Mouse (Mus musculus): Measurements from ENCODE around the gene Dynll2. TPM values are rescaled to one million over a fixed set of nuclear protein-coding genes. Genes with fewer than 3 reads are reported as not detected.

Dynll2 gene
- 46.3 and 59.8 TPM in 2 replicates for polyA plus RNA-seq (2016; fragmentation: Nextera tagmentation; extraction: Ambion mirVana)

- Histone ChIP-seq H3K4me1 (peaks cover 31% of the 10 kb centered on the region), H3K36me3 (peaks cover 18% of the 10 kb centered on the region), H3K27ac (peak within 1 kb of the TSS; percentile 92), H3K4me2 (replicated peaks) (peak within 1 kb of the TSS; percentile 78), H3K9ac (peak within 1 kb of the TSS; percentile 99), H3K27me3 (replicated peaks) (no peaks in the 10 kb centered on the region), H3K4me3 (peak within 1 kb of the TSS; percentile 100), H3K9me3 (no peaks in the 10 kb centered on the region)
- WGBS, result 1% methylated on average over 104 of the region's 107 CpGs
- peak; percentile 95 for ATAC-seq (ENCODE audit: low FRiP score, low read depth)
Observed at GRCm38 (mm10) chr11:87986831-87987793, at the start of gene Dynll2. TSS of gene Dynll2 (minus strand) at chr11:87987533.

GRCm38 (mm10) chr11:88036761-88037251 is 49.5 kb upstream of the Dynll2 start:
- Histone ChIP-seq H3K9ac (no peak overlapping the region), H3K36me3 (peaks cover 7% of the 10 kb centered on the region; the same call in 1 of the 2 replicates), H3K27me3 (replicated peaks) (no peaks in the 10 kb centered on the region), H3K9me3 (no peaks in the 10 kb centered on the region), H3K4me3 (no peak overlapping the region), H3K4me1 (no peaks in the 10 kb centered on the region), H3K27ac (no peak overlapping the region), H3K4me2 (replicated peaks) (no peak overlapping the region)
- ATAC-seq (ENCODE audit: low FRiP score, low read depth), result no peak
- 78% methylated on average over 10 of the region's 10 CpGs for WGBS

GRCm38 (mm10) chr11:88035970-88036369 is 48.6 kb upstream of the Dynll2 start:
- H3K4me2 ChIP-seq (replicated peaks), result no peak overlapping the region
- H3K36me3 ChIP-seq, result peaks cover 7% of the 10 kb centered on the region; the same call in 1 of the 2 replicates
- no peaks in the 10 kb centered on the region for H3K27me3 ChIP-seq (replicated peaks)
- WGBS, result 69% methylated on average over 7 of the region's 7 CpGs
- no peak for ATAC-seq (ENCODE audit: low FRiP score, low read depth)
- H3K4me3 ChIP-seq, result no peak overlapping the region
- no peaks in the 10 kb centered on the region for H3K9me3 ChIP-seq
- no peak overlapping the region for H3K27ac ChIP-seq
- H3K4me1 ChIP-seq, result no peaks in the 10 kb centered on the region
- no peak overlapping the region for H3K9ac ChIP-seq

GRCm38 (mm10) chr11:88031753-88032152 is 44.4 kb upstream of the Dynll2 start:
- no peak overlapping the region for H3K4me3 ChIP-seq
- no peaks in the 10 kb centered on the region for H3K36me3 ChIP-seq
- peaks cover 15% of the 10 kb centered on the region; the same call in 1 of the 2 replicates for H3K4me1 ChIP-seq
- 70% methylated on average over 5 of the region's 5 CpGs for WGBS
- H3K4me2 ChIP-seq (replicated peaks), result no peak overlapping the region
- no peak overlapping the region for H3K27ac ChIP-seq
- ATAC-seq (ENCODE audit: low FRiP score, low read depth), result no peak
- H3K27me3 ChIP-seq (replicated peaks), result no peaks in the 10 kb centered on the region
- H3K9me3 ChIP-seq, result no peaks in the 10 kb centered on the region
- H3K9ac ChIP-seq, result no peak overlapping the region

- 83% methylated on average over 2 of the region's 2 CpGs for WGBS
- Histone ChIP-seq H3K4me3 (no peak overlapping the region), H3K9ac (no peak overlapping the region), H3K27ac (no peak overlapping the region), H3K9me3 (no peaks in the 10 kb centered on the region), H3K27me3 (replicated peaks) (no peaks in the 10 kb centered on the region), H3K36me3 (no peaks in the 10 kb centered on the region), H3K4me1 (peaks cover 15% of the 10 kb centered on the region; the same call in 1 of the 2 replicates), H3K4me2 (replicated peaks) (no peak overlapping the region)
- no peak for ATAC-seq (ENCODE audit: low FRiP score, low read depth)
Observed at GRCm38 (mm10) chr11:88030836-88031235, 43.5 kb upstream of the Dynll2 start.

GRCm38 (mm10) chr11:88030219-88030618 is 42.9 kb upstream of the Dynll2 start:
- H3K9me3 ChIP-seq, result no peaks in the 10 kb centered on the region
- 90% methylated on average over 7 of the region's 7 CpGs for WGBS
- H3K4me3 ChIP-seq, result no peak overlapping the region
- H3K27ac ChIP-seq, result no peak overlapping the region
- peaks cover 15% of the 10 kb centered on the region; the same call in 1 of the 2 replicates for H3K4me1 ChIP-seq
- H3K4me2 ChIP-seq (replicated peaks), result no peak overlapping the region
- no peaks in the 10 kb centered on the region for H3K27me3 ChIP-seq (replicated peaks)
- no peak for ATAC-seq (ENCODE audit: low FRiP score, low read depth)
- H3K9ac ChIP-seq, result no peak overlapping the region
- H3K36me3 ChIP-seq, result no peaks in the 10 kb centered on the region

- H3K4me1 ChIP-seq, result peaks cover 15% of the 10 kb centered on the region; the same call in 1 of the 2 replicates
- H3K27me3 ChIP-seq (replicated peaks), result no peaks in the 10 kb centered on the region
- H3K9ac ChIP-seq, result no peak overlapping the region
- H3K36me3 ChIP-seq, result no peaks in the 10 kb centered on the region
- no peaks in the 10 kb centered on the region for H3K9me3 ChIP-seq
- 6% methylated on average over 16 of the region's 16 CpGs for WGBS
- no peak for ATAC-seq (ENCODE audit: low FRiP score, low read depth)
- H3K4me3 ChIP-seq, result no peak overlapping the region
- H3K27ac ChIP-seq, result no peak overlapping the region
- H3K4me2 ChIP-seq (replicated peaks), result no peak overlapping the region
Observed at GRCm38 (mm10) chr11:88028193-88028684, 40.9 kb upstream of the Dynll2 start.

GRCm38 (mm10) chr11:88027391-88028035 is 40.2 kb upstream of the Dynll2 start:
- 53% methylated on average over 9 of the region's 9 CpGs for WGBS
- Histone ChIP-seq H3K27me3 (replicated peaks) (no peaks in the 10 kb centered on the region), H3K9ac (no peak overlapping the region), H3K27ac (no peak overlapping the region), H3K36me3 (no peaks in the 10 kb centered on the region), H3K4me3 (no peak overlapping the region), H3K4me2 (replicated peaks) (no peak overlapping the region), H3K4me1 (peaks cover 15% of the 10 kb centered on the region; the same call in 1 of the 2 replicates), H3K9me3 (no peaks in the 10 kb centered on the region)
- ATAC-seq (ENCODE audit: low FRiP score, low read depth), result no peak

- no peak overlapping the region for H3K4me3 ChIP-seq
- no peaks in the 10 kb centered on the region for H3K27me3 ChIP-seq (replicated peaks)
- no peak for ATAC-seq (ENCODE audit: low FRiP score, low read depth)
- peaks cover 15% of the 10 kb centered on the region; the same call in 1 of the 2 replicates for H3K4me1 ChIP-seq
- no peak overlapping the region for H3K4me2 ChIP-seq (replicated peaks)
- no peak overlapping the region for H3K27ac ChIP-seq
- no peaks in the 10 kb centered on the region for H3K36me3 ChIP-seq
- H3K9me3 ChIP-seq, result no peaks in the 10 kb centered on the region
- no peak overlapping the region for H3K9ac ChIP-seq
- WGBS, result 92% methylated on average over 2 of the region's 2 CpGs
Observed at GRCm38 (mm10) chr11:88023933-88024332, 36.6 kb upstream of the Dynll2 start.

GRCm38 (mm10) chr11:88015795-88016194 is 28.5 kb upstream of the Dynll2 start:
- Histone ChIP-seq H3K27ac (no peak overlapping the region), H3K27me3 (replicated peaks) (no peaks in the 10 kb centered on the region), H3K9me3 (no peaks in the 10 kb centered on the region), H3K4me1 (no peaks in the 10 kb centered on the region), H3K4me2 (replicated peaks) (no peak overlapping the region), H3K9ac (no peak overlapping the region), H3K4me3 (no peak overlapping the region), H3K36me3 (no peaks in the 10 kb centered on the region)
- ATAC-seq (ENCODE audit: low FRiP score, low read depth), result no peak
- WGBS, result 76% methylated on average over 6 of the region's 6 CpGs

- WGBS, result 89% methylated on average over 11 of the region's 11 CpGs
- Histone ChIP-seq H3K9ac (no peak overlapping the region), H3K27me3 (replicated peaks) (no peaks in the 10 kb centered on the region), H3K4me2 (replicated peaks) (no peak overlapping the region), H3K9me3 (no peaks in the 10 kb centered on the region), H3K36me3 (no peaks in the 10 kb centered on the region), H3K4me3 (no peak overlapping the region), H3K4me1 (peaks cover under 1% of the 10 kb centered on the region; the same call in 1 of the 2 replicates), H3K27ac (no peak overlapping the region)
- ATAC-seq (ENCODE audit: low FRiP score, low read depth), result no peak
Observed at GRCm38 (mm10) chr11:88015161-88015560, 27.8 kb upstream of the Dynll2 start.

GRCm38 (mm10) chr11:88013632-88014031 is 26.3 kb upstream of the Dynll2 start:
- Histone ChIP-seq H3K27ac (no peak overlapping the region), H3K27me3 (replicated peaks) (no peaks in the 10 kb centered on the region), H3K9me3 (no peaks in the 10 kb centered on the region), H3K9ac (no peak overlapping the region), H3K4me1 (peaks cover 7% of the 10 kb centered on the region; the same call in 1 of the 2 replicates), H3K36me3 (no peaks in the 10 kb centered on the region), H3K4me3 (no peak overlapping the region), H3K4me2 (replicated peaks) (no peak overlapping the region)
- ATAC-seq (ENCODE audit: low FRiP score, low read depth), result no peak
- 92% methylated on average over 10 of the region's 10 CpGs for WGBS

Measured in neural tube, embryonic 12.5 days (tissue).